Mouse (Mus musculus): ENCODE measurements around the gene Klhl3.

DNA sequence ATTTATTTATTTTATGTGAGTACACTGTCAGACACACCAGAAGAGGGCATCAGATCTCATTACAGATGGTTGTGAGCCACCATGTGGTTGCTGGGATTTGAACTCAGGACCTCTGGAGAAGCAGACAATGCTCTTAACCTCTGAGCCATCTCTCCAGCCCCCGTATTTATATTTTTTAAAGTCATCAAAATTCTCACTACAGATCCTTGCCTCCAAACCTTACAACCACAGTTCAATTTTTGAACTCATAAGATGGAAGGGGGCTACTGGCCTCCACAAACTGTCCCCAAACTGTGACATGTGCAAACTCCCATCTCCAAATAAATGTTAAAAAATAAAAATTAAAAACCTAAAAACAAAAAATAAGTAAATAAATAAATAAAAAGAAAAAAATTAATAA lies 34.4 kb upstream of the Klhl3 start:
- TF ChIP-seq CTCF (IDR thresholded peaks at IDR 0.05; ENCODE audit: extremely low read depth, insufficient read depth, insufficient read length, insufficient replicate concordance) (no peak), POLR2A (IDR thresholded peaks at IDR 0.05; ENCODE audit: low read depth, low read length) (no peak)
